Mouse (Mus musculus) ES-Bruce4 (cell line): ENCODE results near the gene Dmpk.

Source experiments
- CTCF ChIP-seq: IDR thresholded peaks from one replicate; pipeline ENCODE4 v1.8.1; 2011; ENCODE audit warnings: low read depth, low read length
- EP300 ChIP-seq: IDR thresholded peaks from 2 replicates; pipeline ENCODE4 v1.6.1; 2011; ENCODE audit warnings: low read depth, low read length; ENCODE audit not compliant: insufficient read depth
- POLR2A ChIP-seq: IDR thresholded peaks from one replicate; pipeline ENCODE4 v1.8.1; 2011; ENCODE audit warnings: low read length; ENCODE audit not compliant: insufficient read depth

DNA sequence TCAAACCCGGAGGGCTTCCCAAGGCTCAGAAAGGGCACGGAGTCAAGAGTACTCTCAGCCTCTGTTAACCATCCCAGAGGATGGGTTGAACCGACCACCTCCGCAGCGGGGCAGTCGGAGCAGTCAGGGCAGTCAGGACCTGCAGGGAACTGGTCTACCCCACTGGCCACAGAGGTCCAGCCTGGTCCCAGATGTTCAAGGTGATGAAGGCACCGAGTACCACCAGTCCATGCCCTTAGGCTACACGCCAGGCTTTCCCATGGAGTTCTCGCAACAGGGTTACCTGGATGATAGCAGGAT, 28.9 kb upstream of the Dmpk start:
- no peak for TF ChIP-seq POLR2A
- TF ChIP-seq CTCF = no peak
- no peak for TF ChIP-seq EP300
